Mouse (Mus musculus) heart, embryonic 15.5 days (tissue): Measurements from ENCODE around the gene Stt3b. TPM values are rescaled to one million over a fixed set of nuclear protein-coding genes. Genes with fewer than 3 reads are reported as not detected.
A peak's percentile ranks its signal among the peaks of the same experiment; 100 is the strongest.

Experiments used
- ATAC-seq: fragments of 200-750 bp; cut with Nextera tagmentation; replicated peaks from 2 replicates; pipeline ENCODE4 v1.8.0; 2017; ENCODE audit warnings: low read depth, moderate TSS enrichment; ENCODE audit not compliant: insufficient number of reproducible peaks, insufficient read depth, low FRiP score
- H3K27ac ChIP-seq: fragments of 300-500 bp; sonication (generic); 2 replicates; pipeline ENCODE4 v1.5.1; 2015; ENCODE audit warnings: mild to moderate bottlenecking, inconsistent platforms
- H3K27me3 ChIP-seq: fragments of 300-500 bp; sonication (generic); 2 replicates; pipeline ENCODE4 v1.6.1; 2015; ENCODE audit warnings: inconsistent platforms
- H3K36me3 ChIP-seq: fragments of 300-500 bp; sonication (generic); 2 replicates; pipeline ENCODE4 v1.6.1; 2015; ENCODE audit warnings: mild to moderate bottlenecking, inconsistent platforms
- H3K4me1 ChIP-seq: fragments of 300-500 bp; sonication (generic); replicated peaks from 2 replicates; pipeline ENCODE4 v1.6.1; 2015; ENCODE audit warnings: inconsistent platforms
- H3K4me2 ChIP-seq: fragments of 300-500 bp; sonication (generic); 2 replicates; pipeline ENCODE4 v1.6.1; 2015; ENCODE audit warnings: inconsistent platforms, mild to moderate bottlenecking, moderate library complexity
- H3K4me3 ChIP-seq: fragments of 300-500 bp; sonication (generic); 2 replicates; pipeline ENCODE4 v1.5.1; 2015; ENCODE audit warnings: mild to moderate bottlenecking, inconsistent platforms
- H3K9ac ChIP-seq: fragments of 300-500 bp; sonication (generic); 2 replicates; pipeline ENCODE4 v1.6.1; 2015; ENCODE audit warnings: mild to moderate bottlenecking, inconsistent platforms
- H3K9me3 ChIP-seq: fragments of 300-500 bp; sonication (generic); replicated peaks from 2 replicates; pipeline ENCODE4 v1.6.1; 2016; ENCODE audit warnings: inconsistent platforms
- WGBS: fragments of 180-500 bp; shearing (Covaris S2); methylation state at CpG from one replicate; pipeline ENCODE4 v1.1.7; 2015; ENCODE audit warnings: mixed read lengths; 5-methylcytosine and 5-hydroxymethylcytosine counted together
- polyA plus RNA-seq: library from polyadenylated mRNA; unstranded; fragments of >200 nt; fragmentation: Nextera tagmentation; extraction: Ambion mirVana; gene quantifications from 2 replicates; pipeline ENCODE4 v1.2.1, GENCODE M21; 2015

Stt3b gene
- polyA plus RNA-seq: 64.0 and 76.2 TPM in 2 replicates

- H3K4me3 ChIP-seq: peak within 1 kb of the TSS; percentile 72
- H3K4me2 ChIP-seq: peak within 1 kb of the TSS; percentile 69
- H3K4me1 ChIP-seq: peaks cover 26% of the 10 kb centered on the region
- peak within 1 kb of the TSS; percentile 98 for H3K27ac ChIP-seq
- H3K27me3 ChIP-seq: no peaks in the 10 kb centered on the region
- H3K9me3 ChIP-seq: no peaks in the 10 kb centered on the region
- under 1% methylated on average over 89 of the region's 91 CpGs for WGBS
- H3K9ac ChIP-seq: peak within 1 kb of the TSS; percentile 95
- H3K36me3 ChIP-seq: no peaks in the 10 kb centered on the region
- peak; percentile 94 for ATAC-seq
Observed at GRCm38 (mm10) chr9:115310346-115311222, at the start of gene Stt3b. Stt3b (minus strand) TSS chr9:115310421.

- 83% methylated on average over 2 of the region's 2 CpGs for WGBS
- Histone ChIP-seq H3K9ac (no peak overlapping the region), H3K36me3 (no peaks in the 10 kb centered on the region), H3K4me3 (no peak overlapping the region), H3K27me3 (no peaks in the 10 kb centered on the region), H3K4me2 (no peak overlapping the region), H3K27ac (no peak overlapping the region), H3K4me1 (peaks cover 7% of the 10 kb centered on the region), H3K9me3 (no peaks in the 10 kb centered on the region)
- ATAC-seq: no peak
Observed at GRCm38 (mm10) chr9:115358421-115358820, 48.2 kb upstream of the Stt3b start.

- no peaks in the 10 kb centered on the region for H3K9me3 ChIP-seq
- 87% methylated on average over 1 of the region's 1 CpGs for WGBS
- H3K4me3 ChIP-seq: no peak overlapping the region
- no peaks in the 10 kb centered on the region for H3K36me3 ChIP-seq
- ATAC-seq: no peak
- H3K4me2 ChIP-seq: no peak overlapping the region
- H3K27ac ChIP-seq: no peak overlapping the region
- no peaks in the 10 kb centered on the region for H3K27me3 ChIP-seq
- no peak overlapping the region for H3K9ac ChIP-seq
- peaks cover 7% of the 10 kb centered on the region for H3K4me1 ChIP-seq
Observed at GRCm38 (mm10) chr9:115357996-115358395, 47.8 kb upstream of the Stt3b start.

GRCm38 (mm10) chr9:115356731-115357458, 46.7 kb upstream of the Stt3b start:
- Histone ChIP-seq H3K4me3 (no peak overlapping the region), H3K27me3 (no peaks in the 10 kb centered on the region; the same call in 1 of the 2 replicates), H3K4me1 (peaks cover 7% of the 10 kb centered on the region), H3K36me3 (no peaks in the 10 kb centered on the region), H3K9ac (no peak overlapping the region), H3K27ac (no peak overlapping the region), H3K9me3 (no peaks in the 10 kb centered on the region), H3K4me2 (no peak overlapping the region)
- 52% methylated on average over 19 of the region's 19 CpGs for WGBS
- ATAC-seq: no peak

- ATAC-seq: 0 out of 2 replicates have a peak, but pooled peaks have one; percentile 43
- no peak overlapping the region for H3K4me2 ChIP-seq
Observed at GRCm38 (mm10) chr9:115355972-115356371, 45.8 kb upstream of the Stt3b start.

GRCm38 (mm10) chr9:115349741-115350512, 39.7 kb upstream of the Stt3b start:
- Histone ChIP-seq H3K27ac (no peak overlapping the region), H3K4me1 (peaks cover 19% of the 10 kb centered on the region), H3K9me3 (no peaks in the 10 kb centered on the region), H3K9ac (no peak overlapping the region), H3K36me3 (no peaks in the 10 kb centered on the region), H3K4me2 (no peak overlapping the region), H3K4me3 (no peak overlapping the region), H3K27me3 (no peaks in the 10 kb centered on the region; the same call in 1 of the 2 replicates)
- ATAC-seq: no peak
- WGBS: 60% methylated on average over 4 of the region's 4 CpGs

More at GRCm38 (mm10) chr9:115355972-115356371, 45.8 kb upstream of the Stt3b start:
- H3K27ac ChIP-seq: no peak overlapping the region
- H3K36me3 ChIP-seq: no peaks in the 10 kb centered on the region
- no peak overlapping the region for H3K9ac ChIP-seq
- H3K27me3 ChIP-seq: no peaks in the 10 kb centered on the region; the same call in 1 of the 2 replicates
- peaks cover 7% of the 10 kb centered on the region for H3K4me1 ChIP-seq
- H3K4me3 ChIP-seq: no peak overlapping the region
- WGBS: 32% methylated on average over 5 of the region's 5 CpGs
- no peaks in the 10 kb centered on the region for H3K9me3 ChIP-seq

GRCm38 (mm10) chr9:115349106-115349505, 38.9 kb upstream of the Stt3b start:
- ATAC-seq: peak; percentile 45; the same call in 1 of the 2 replicates
- H3K27ac ChIP-seq: 0 out of 2 replicates have a peak overlapping the region, but pooled peaks have one; percentile 43

GRCm38 (mm10) chr9:115344930-115345329, 34.7 kb upstream of the Stt3b start:
- Histone ChIP-seq H3K9me3 (no peaks in the 10 kb centered on the region), H3K27ac (no peak overlapping the region), H3K36me3 (no peaks in the 10 kb centered on the region), H3K27me3 (no peaks in the 10 kb centered on the region), H3K4me1 (peaks cover 19% of the 10 kb centered on the region), H3K4me2 (no peak overlapping the region), H3K4me3 (no peak overlapping the region), H3K9ac (no peak overlapping the region)
- ATAC-seq: no peak
- 79% methylated on average over 3 of the region's 3 CpGs for WGBS

More at GRCm38 (mm10) chr9:115349106-115349505, 38.9 kb upstream of the Stt3b start:
- H3K4me1 ChIP-seq: peaks cover 19% of the 10 kb centered on the region
- no peak overlapping the region for H3K9ac ChIP-seq
- H3K4me2 ChIP-seq: no peak overlapping the region
- H3K36me3 ChIP-seq: no peaks in the 10 kb centered on the region
- no peaks in the 10 kb centered on the region; the same call in 1 of the 2 replicates for H3K27me3 ChIP-seq
- WGBS: 26% methylated on average over 1 of the region's 1 CpGs
- H3K4me3 ChIP-seq: no peak overlapping the region
- H3K9me3 ChIP-seq: no peaks in the 10 kb centered on the region

GRCm38 (mm10) chr9:115341576-115341975, 31.4 kb upstream of the Stt3b start:
- H3K9ac ChIP-seq: no peak overlapping the region
- H3K27ac ChIP-seq: no peak overlapping the region
- H3K4me2 ChIP-seq: no peak overlapping the region
- H3K4me3 ChIP-seq: no peak overlapping the region
- peaks cover 8% of the 10 kb centered on the region; the same call in 1 of the 2 replicates for H3K4me1 ChIP-seq
- H3K36me3 ChIP-seq: no peaks in the 10 kb centered on the region
- H3K9me3 ChIP-seq: no peaks in the 10 kb centered on the region
- H3K27me3 ChIP-seq: no peaks in the 10 kb centered on the region
- 77% methylated on average over 9 of the region's 9 CpGs for WGBS
- ATAC-seq: no peak

- Histone ChIP-seq H3K9me3 (no peaks in the 10 kb centered on the region), H3K36me3 (no peaks in the 10 kb centered on the region), H3K4me3 (no peak overlapping the region), H3K4me1 (peaks cover 7% of the 10 kb centered on the region; the same call in 1 of the 2 replicates), H3K9ac (no peak overlapping the region), H3K27me3 (no peaks in the 10 kb centered on the region), H3K27ac (no peak overlapping the region), H3K4me2 (no peak overlapping the region)
- ATAC-seq: no peak
- WGBS: 59% methylated on average over 12 of the region's 12 CpGs
Observed at GRCm38 (mm10) chr9:115340212-115340815, 30.1 kb upstream of the Stt3b start.
